Mouse (Mus musculus) midbrain, embryonic 14.5 days (tissue): ENCODE measurements at regions not wholly inside any gene's neighbourhood (a gene's known extent, or its start where the extent isn't known, plus 50 kb on each side); places are given as distances from the start of the nearest gene placed in this dataset.
A peak's percentile ranks its signal among the peaks of the same experiment; 100 is the strongest.

ENCODE experiments used
- ATAC-seq: fragments of 200-750 bp; cut with Nextera tagmentation; 2 replicates; pipeline ENCODE4 v1.8.0; 2017; ENCODE audit warnings: moderate number of reproducible peaks, moderate library complexity; ENCODE audit not compliant: low FRiP score, low TSS enrichment
- DNase-seq: peaks from one replicate; pipeline ENCODE4 v3.0.0-alpha.2; 2015
- H3K27ac ChIP-seq: fragments of 300-500 bp; sonication (generic); replicated peaks from 2 replicates; pipeline ENCODE4 v1.5.1; 2014; ENCODE audit warnings: mild to moderate bottlenecking, low read depth, low read length, moderate library complexity
- H3K27me3 ChIP-seq: fragments of 300-500 bp; sonication (generic); 2 replicates; pipeline ENCODE4 v1.6.1; 2014; ENCODE audit warnings: low read length, control low read depth, mixed read lengths; ENCODE audit not compliant: control insufficient read depth, insufficient read depth
- H3K36me3 ChIP-seq: fragments of 300-500 bp; sonication (generic); 2 replicates; pipeline ENCODE4 v1.6.1; 2014; ENCODE audit warnings: low read length, control low read depth; ENCODE audit not compliant: control insufficient read depth, insufficient read depth
- H3K4me1 ChIP-seq: fragments of 300-500 bp; sonication (generic); 2 replicates; pipeline ENCODE4 v1.6.1; 2014; ENCODE audit warnings: mild to moderate bottlenecking, antibody characterized with exemption, low read length, control low read depth; ENCODE audit not compliant: control insufficient read depth, insufficient read depth
- H3K4me2 ChIP-seq: fragments of 300-500 bp; sonication (generic); 2 replicates; pipeline ENCODE4 v1.6.1; 2014; ENCODE audit warnings: mild to moderate bottlenecking, low read length, moderate library complexity
- H3K4me3 ChIP-seq: fragments of 300-500 bp; sonication (generic); replicated peaks from 2 replicates; pipeline ENCODE4 v1.5.1; 2014; ENCODE audit warnings: low read depth, low read length
- H3K9ac ChIP-seq: fragments of 300-500 bp; sonication (generic); replicated peaks from 2 replicates; pipeline ENCODE4 v1.6.1; 2014; ENCODE audit warnings: mild to moderate bottlenecking, low read length, moderate library complexity
- H3K9me3 ChIP-seq: fragments of 300-500 bp; sonication (generic); 2 replicates; pipeline ENCODE4 v1.6.1; 2016; ENCODE audit warnings: low read length, control low read depth, mixed read lengths; ENCODE audit not compliant: control insufficient read depth
- WGBS: fragments of 180-500 bp; shearing (Covaris S2); extraction: QIAGEN DNeasy Blood & Tissue Kit; methylation state at CpG from one replicate; pipeline ENCODE4 v1.1.7; 2014; 5-methylcytosine and 5-hydroxymethylcytosine counted together

DNA sequence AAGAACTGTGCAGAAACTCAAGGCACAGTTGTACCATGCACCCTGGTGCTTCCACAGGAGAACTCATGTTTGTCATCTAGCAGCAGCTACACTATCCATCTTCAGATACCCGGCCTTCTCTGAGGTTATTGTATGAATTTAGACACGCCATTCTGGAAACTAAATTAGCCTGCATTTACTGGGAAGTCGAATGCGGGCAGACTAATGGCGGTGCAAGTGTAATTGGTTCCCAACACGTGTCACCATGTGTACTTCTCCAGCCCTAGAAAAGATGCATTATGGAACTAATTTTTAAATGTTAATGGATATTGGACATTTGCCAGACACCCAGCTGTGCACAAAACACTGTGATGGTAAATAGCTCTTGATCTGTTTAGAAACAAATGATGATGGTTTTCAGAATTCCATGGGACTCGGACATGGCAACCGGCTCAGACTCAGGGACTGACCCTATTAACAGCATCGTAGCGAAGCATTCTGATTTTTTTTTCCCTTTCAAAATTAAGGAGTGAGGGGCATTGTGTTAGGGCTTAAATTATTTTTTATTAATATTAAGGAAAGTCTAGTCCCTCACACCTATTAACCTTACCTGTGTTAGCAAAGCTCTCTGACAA is 259.6 kb downstream of the Ptbp2 start:
- H3K27ac ChIP-seq = no peak overlapping the region
- H3K4me3 ChIP-seq = no peak overlapping the region
- WGBS = 66% methylated on average over 10 of the region's 10 CpGs
- no peaks in the 10 kb centered on the region for H3K9me3 ChIP-seq
- no peaks in the 10 kb centered on the region for H3K4me1 ChIP-seq
- H3K4me2 ChIP-seq = no peak overlapping the region
- ATAC-seq = no peak
- no peaks in the 10 kb centered on the region for H3K36me3 ChIP-seq
- H3K27me3 ChIP-seq = no peaks in the 10 kb centered on the region
- peak; percentile 44 for DNase-seq
- H3K9ac ChIP-seq = no peak overlapping the region

DNA sequence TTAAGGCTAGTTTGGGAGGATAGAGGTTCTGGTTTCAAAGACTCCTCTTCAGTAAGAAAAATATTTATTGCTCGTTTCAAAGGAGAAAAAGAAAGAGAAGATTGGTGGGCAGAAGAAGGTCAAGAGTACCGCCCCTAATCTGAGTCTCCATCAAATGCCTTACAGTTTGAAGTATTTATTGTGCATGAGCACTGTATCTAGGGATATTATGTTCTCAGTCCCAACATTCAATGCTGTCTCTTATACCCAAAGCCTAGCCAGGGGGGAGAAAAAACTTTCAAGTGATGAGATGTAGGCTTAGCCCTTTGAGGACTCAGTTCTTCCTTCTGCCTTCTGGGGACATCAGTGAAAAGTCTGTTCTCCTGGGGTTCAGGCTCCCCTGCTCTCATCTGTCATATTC is 271.7 kb downstream of the Ptbp2 start:
- Histone ChIP-seq H3K4me2 (no peak overlapping the region), H3K4me3 (no peak overlapping the region), H3K9me3 (no peaks in the 10 kb centered on the region), H3K27ac (no peak overlapping the region), H3K4me1 (no peaks in the 10 kb centered on the region), H3K36me3 (no peaks in the 10 kb centered on the region), H3K9ac (no peak overlapping the region), H3K27me3 (no peaks in the 10 kb centered on the region)
- DNase-seq (no peak), ATAC-seq (no peak)
- 80% methylated on average over 2 of the region's 2 CpGs for WGBS

DNA sequence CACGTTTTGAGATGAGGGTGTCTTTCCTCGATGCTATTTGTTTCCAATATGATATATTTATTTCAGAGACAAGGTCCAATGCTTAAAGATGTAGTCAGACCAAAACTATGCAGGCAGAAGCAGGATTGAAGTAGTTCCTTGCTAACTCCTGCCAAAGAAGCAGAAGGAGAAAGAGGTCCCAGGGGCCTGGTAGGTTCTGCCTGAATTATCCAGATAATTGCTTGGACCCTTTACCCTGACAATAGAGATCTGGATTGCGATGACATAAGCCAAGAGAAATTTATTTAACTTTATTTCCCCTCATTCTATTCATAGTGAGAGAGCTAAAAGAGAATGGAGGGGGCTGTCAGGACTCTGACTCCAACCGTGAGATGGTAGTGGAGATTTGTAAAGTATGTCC is 275.1 kb downstream of the Ptbp2 start:
- no peaks in the 10 kb centered on the region for H3K36me3 ChIP-seq
- no peak overlapping the region for H3K27ac ChIP-seq
- ATAC-seq (no peak), DNase-seq (no peak)
- no peaks in the 10 kb centered on the region for H3K27me3 ChIP-seq
- no peak overlapping the region for H3K4me3 ChIP-seq
- no peak overlapping the region for H3K4me2 ChIP-seq
- no peaks in the 10 kb centered on the region for H3K9me3 ChIP-seq
- H3K9ac ChIP-seq = no peak overlapping the region
- no peaks in the 10 kb centered on the region for H3K4me1 ChIP-seq
- 58% methylated on average over 4 of the region's 4 CpGs for WGBS

DNA sequence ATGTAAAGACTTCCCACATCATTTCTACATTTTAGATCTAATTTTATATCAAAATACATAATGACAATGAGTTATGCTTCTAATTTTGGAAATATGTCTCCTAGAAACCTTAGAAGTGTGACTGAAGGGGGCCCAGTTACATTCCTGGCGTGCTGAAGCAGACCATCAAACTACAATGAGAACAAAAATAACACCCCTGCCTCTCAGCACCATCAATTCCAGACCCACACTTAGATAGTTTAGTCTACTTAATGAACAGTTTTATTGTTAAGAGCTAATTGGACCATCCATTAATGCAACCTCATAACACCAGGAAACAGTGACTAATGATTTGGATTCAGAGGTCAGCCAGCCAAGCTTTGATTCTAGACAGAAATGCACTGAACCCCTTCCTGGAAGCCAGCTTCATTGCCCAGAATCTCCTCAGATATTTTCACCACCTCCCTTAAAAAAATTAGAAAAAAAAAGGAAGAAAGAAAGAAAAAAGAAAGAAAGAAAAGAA is 280.7 kb downstream of the Ptbp2 start:
- H3K4me2 ChIP-seq = no peak overlapping the region
- H3K36me3 ChIP-seq = no peaks in the 10 kb centered on the region
- H3K4me3 ChIP-seq = no peak overlapping the region
- 82% methylated on average over 1 of the region's 1 CpGs for WGBS
- H3K27me3 ChIP-seq = no peaks in the 10 kb centered on the region
- DNase-seq (no peak), ATAC-seq (no peak)
- H3K9ac ChIP-seq = no peak overlapping the region
- no peaks in the 10 kb centered on the region for H3K9me3 ChIP-seq
- no peak overlapping the region for H3K27ac ChIP-seq
- no peaks in the 10 kb centered on the region for H3K4me1 ChIP-seq

DNA sequence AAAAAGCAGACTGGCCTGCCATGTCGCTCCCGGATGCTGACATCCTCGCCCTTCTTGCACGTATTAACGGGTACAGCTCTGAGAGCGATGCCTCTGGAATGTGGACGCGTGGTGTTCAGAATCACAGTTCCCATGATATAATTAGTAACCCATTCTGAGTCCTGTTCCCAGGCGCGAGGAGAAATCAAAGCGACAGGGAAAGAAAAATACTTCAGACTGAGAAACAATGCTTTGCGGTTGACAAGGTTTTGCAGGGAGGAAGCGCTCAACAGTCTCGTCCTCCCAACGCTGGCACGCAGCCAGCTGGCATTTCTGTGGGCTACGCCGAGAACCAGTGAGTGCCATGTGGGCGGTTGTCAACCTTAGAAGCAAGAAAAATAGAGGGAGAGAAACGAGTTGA is 285.6 kb downstream of the Ptbp2 start:
- DNase-seq (peak; percentile 83), ATAC-seq (no peak)
- 0 out of 2 replicates have a peak overlapping the region, but pooled peaks have one; percentile 28 for H3K27ac ChIP-seq
- H3K9me3 ChIP-seq = no peaks in the 10 kb centered on the region
- H3K4me3 ChIP-seq = no peak overlapping the region
- H3K4me1 ChIP-seq = no peaks in the 10 kb centered on the region
- peak overlapping the region; percentile 42 for H3K4me2 ChIP-seq
- no peaks in the 10 kb centered on the region for H3K27me3 ChIP-seq
- WGBS = 41% methylated on average over 20 of the region's 20 CpGs
- H3K9ac ChIP-seq = no peak overlapping the region
- no peaks in the 10 kb centered on the region for H3K36me3 ChIP-seq

DNA sequence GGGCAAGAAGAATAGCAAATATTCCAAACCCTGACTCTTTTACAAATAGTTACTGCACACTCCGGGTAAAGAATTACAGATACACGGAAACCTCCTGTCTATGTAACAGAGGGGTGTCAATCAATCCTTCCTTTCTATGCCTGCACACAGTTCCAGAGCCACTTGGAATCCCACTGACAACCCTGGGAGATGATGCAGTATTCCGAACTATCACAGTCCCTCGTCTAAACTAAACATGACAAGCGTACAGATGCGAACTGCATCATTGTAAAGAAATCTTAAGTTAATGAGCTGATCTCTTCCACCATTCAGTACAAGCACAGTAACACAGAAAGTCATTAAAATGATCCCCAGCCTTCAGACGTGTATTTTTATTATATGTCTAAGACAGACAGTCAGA is 286.4 kb downstream of the Ptbp2 start:
- Histone ChIP-seq H3K9me3 (no peaks in the 10 kb centered on the region), H3K9ac (no peak overlapping the region), H3K27me3 (no peaks in the 10 kb centered on the region), H3K27ac (no peak overlapping the region), H3K4me2 (no peak overlapping the region), H3K36me3 (no peaks in the 10 kb centered on the region), H3K4me1 (no peaks in the 10 kb centered on the region), H3K4me3 (no peak overlapping the region)
- ATAC-seq (no peak), DNase-seq (peak; percentile 37)
- 32% methylated on average over 7 of the region's 7 CpGs for WGBS

DNA sequence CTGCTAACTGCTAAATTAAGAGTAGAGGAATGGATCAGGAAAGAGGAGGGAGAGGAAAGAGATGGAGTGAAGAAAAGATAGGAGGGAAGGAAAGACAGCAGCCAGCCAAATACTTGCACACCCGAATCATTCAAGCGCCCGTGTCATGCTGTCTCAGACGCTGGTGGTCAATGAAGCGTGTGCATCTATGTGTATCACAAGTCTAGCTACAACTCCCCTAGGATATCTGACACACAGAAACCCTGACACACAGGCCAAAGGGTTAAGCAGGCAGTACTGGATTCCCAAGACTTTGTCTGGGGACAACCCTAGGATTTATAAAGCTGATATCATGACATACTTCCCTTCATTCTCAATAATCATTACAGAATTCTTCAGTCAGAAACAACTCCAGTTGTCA is 289.7 kb downstream of the Ptbp2 start:
- Histone ChIP-seq H3K4me3 (no peak overlapping the region), H3K27ac (no peak overlapping the region), H3K9ac (no peak overlapping the region), H3K4me1 (no peaks in the 10 kb centered on the region), H3K4me2 (no peak overlapping the region), H3K9me3 (no peaks in the 10 kb centered on the region), H3K36me3 (no peaks in the 10 kb centered on the region), H3K27me3 (no peaks in the 10 kb centered on the region)
- DNase-seq (no peak), ATAC-seq (no peak)
- 74% methylated on average over 5 of the region's 5 CpGs for WGBS

DNA sequence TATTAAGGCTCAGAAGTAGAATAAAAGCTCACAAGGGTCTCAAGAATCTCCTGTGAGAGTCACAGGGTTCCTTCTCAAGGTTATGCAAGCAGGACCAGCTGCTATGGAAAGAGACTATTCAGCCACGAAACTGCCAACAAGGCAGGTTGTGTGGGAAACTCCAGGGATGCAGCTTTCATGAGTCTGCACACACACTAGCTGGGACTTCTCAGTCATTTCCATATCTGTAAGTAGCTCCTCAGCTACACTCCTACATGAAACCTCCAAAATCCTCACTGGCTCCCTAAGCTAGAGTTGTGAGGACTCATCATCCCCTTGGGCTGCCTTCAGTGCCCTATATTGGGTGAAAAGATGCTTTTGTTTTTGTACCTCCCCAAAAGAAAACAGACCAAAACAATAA is 291.6 kb downstream of the Ptbp2 start:
- Histone ChIP-seq H3K9ac (no peak overlapping the region), H3K27me3 (no peaks in the 10 kb centered on the region), H3K4me3 (no peak overlapping the region), H3K27ac (no peak overlapping the region), H3K4me1 (no peaks in the 10 kb centered on the region), H3K9me3 (no peaks in the 10 kb centered on the region), H3K4me2 (no peak overlapping the region), H3K36me3 (no peaks in the 10 kb centered on the region)
- ATAC-seq (no peak), DNase-seq (no peak)
- WGBS = 62% methylated on average over 1 of the region's 1 CpGs

DNA sequence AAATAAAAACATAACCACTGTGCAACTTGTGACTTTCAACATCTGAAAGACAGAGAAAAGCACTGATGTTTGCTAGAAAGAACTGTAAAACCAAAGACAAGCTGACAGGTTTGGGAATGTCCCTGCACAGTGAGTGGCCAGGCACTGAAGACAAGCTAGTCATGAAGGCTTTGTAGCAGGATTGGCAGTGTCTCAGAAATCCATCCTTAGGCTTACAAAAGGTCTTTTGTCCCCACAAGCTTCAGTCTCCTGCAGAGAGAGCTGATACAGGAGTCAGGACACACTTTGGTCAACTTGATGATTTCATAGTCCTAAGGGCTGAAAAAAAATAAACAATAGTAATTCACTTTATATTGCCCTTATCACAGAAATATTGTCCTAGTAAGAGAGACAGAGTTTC is 294.9 kb downstream of the Ptbp2 start:
- DNase-seq = no peak
- H3K9ac ChIP-seq = no peak overlapping the region

More for the DNA sequence above, 294.9 kb downstream of the Ptbp2 start:
- H3K4me1 ChIP-seq = no peaks in the 10 kb centered on the region
- no peak overlapping the region for H3K4me2 ChIP-seq
- no peak overlapping the region for H3K4me3 ChIP-seq
- H3K27me3 ChIP-seq = no peaks in the 10 kb centered on the region
- no peak for ATAC-seq
- H3K36me3 ChIP-seq = no peaks in the 10 kb centered on the region
- H3K9me3 ChIP-seq = no peaks in the 10 kb centered on the region
- no peak overlapping the region for H3K27ac ChIP-seq
